Mouse (Mus musculus): ENCODE results near the gene Pfkfb1. TPM values are rescaled to one million over a fixed set of nuclear protein-coding genes. Genes with fewer than 3 reads are reported as not detected.

The Pfkfb1 gene
- polyA plus RNA-seq (2012; rRNA removed; ENCODE audit: low replicate concordance), result 36.9 and 91.2 TPM in 2 replicates

GRCm38 (mm10) chrX:150588023-150588764, at the start of gene Pfkfb1:
Pfkfb1 (plus strand) TSS chrX:150588229.

GRCm38 (mm10) chrX:150547239-150547638, 40.8 kb upstream of the Pfkfb1 start, which contains the start of gene Alas2:
Alas2 (plus strand) TSS chrX:150547375.

GRCm38 (mm10) chrX:150589696-150590095, 1.7 kb downstream of the Pfkfb1 start, which contains the start of gene Apex2:
Apex2 (minus strand) TSS chrX:150589868.

GRCm38 (mm10) chrX:150656908-150657796, 69.1 kb downstream of the Pfkfb1 start, which contains the start of gene Tro:
Tro (minus strand) TSS chrX:150657583.

Other genes with a start within 250 kb of the Pfkfb1 start
- 7.6 and 10.8 TPM in 2 replicates for gene Tmem29, start 129.1 kb upstream of the Pfkfb1 start, polyA plus RNA-seq (2012; rRNA removed; ENCODE audit: low replicate concordance)
- 7.5 and 8.6 TPM in 2 replicates for gene Alas2, start 40.9 kb upstream of the Pfkfb1 start, polyA plus RNA-seq (2012; rRNA removed; ENCODE audit: low replicate concordance)
- gene Apex2, start 1.6 kb downstream of the Pfkfb1 start, polyA plus RNA-seq (2012; rRNA removed; ENCODE audit: low replicate concordance), result 12.2 and 15.9 TPM in 2 replicates
- gene Tro, start 69.4 kb downstream of the Pfkfb1 start, polyA plus RNA-seq (2012; rRNA removed; ENCODE audit: low replicate concordance), result 1.2 and 18.0 TPM in 2 replicates
- 48.9 and 130 TPM in 2 replicates for gene Maged2, start 226.1 kb downstream of the Pfkfb1 start, polyA plus RNA-seq (2012; rRNA removed; ENCODE audit: low replicate concordance)